Mouse (Mus musculus) mature B cell (primary cell): ENCODE results near the gene Ripply3.
"Not testable (repeated sequence)": the region's sequence is repeated elsewhere in the genome, so short reads cannot be mapped to it uniquely, and the experiment has no call there.

ENCODE experiments used
- in situ Hi-C: fragments of 300-500 bp; cut with MboI; formaldehyde crosslinking; loops from 2 replicates; pipeline ENCODE4 v1.14.3; 2019

The Ripply3 gene

DNA sequence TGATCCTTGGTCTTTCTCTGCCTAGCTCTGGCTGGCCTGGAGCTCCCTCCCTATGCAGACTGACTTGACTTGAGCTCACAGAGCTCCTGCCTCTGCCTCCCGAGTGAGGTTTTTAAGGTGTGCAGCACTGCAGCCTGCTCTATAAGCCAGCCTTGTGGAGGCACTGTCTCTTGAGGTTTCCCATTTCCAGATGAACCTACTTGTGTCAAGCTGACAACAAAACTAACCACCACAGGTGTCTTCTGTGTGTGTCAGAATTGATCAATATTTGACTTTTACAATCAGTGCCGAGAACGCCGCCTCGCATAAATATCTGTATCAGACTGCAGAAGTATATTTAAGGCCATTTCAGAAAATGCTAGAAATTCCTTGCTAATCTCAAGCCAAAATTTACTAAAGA lies 13.6 kb upstream of the Ripply3 start:
- in situ Hi-C loops = no loop called here

DNA sequence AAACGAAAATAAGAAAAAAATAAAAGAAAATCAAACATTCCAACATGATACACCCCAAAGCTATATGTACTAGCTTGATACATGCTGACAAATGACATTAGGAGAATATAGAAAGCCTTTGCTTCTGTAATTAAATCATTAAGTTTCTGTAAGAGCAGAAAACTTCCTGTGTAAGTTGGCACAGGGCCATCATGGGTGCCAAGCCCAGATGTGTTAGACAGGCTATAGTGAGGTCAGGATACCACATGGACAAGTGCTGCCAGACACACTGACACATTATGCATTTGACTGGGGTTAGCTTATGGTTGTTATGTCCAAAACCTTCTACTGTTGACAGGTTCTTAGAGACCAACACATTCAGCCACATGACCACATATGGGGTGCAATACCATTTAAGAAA lies 13.0 kb upstream of the Ripply3 start:
- in situ Hi-C loops = no loop called here

DNA sequence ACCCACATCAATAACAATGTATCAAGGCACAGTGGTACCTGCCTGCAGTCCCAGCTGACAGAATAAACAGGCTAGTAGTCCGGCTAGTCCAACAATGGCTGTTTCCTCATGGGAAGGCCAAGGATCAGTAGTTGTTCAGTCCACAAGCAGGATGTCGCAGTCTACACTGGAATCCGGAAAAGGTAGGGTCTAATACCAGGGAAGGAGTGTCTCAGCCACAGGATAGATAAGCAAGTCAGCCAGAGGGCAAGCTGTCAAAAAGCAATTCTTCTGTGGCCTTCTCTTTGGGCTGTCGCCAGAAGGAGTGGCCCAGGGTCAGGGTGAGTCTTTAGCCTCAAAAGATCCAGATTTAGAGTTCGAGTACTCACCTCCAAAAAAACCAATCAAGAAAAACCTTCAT lies 10.5 kb upstream of the Ripply3 start:
- in situ Hi-C loops = no loop called here

DNA sequence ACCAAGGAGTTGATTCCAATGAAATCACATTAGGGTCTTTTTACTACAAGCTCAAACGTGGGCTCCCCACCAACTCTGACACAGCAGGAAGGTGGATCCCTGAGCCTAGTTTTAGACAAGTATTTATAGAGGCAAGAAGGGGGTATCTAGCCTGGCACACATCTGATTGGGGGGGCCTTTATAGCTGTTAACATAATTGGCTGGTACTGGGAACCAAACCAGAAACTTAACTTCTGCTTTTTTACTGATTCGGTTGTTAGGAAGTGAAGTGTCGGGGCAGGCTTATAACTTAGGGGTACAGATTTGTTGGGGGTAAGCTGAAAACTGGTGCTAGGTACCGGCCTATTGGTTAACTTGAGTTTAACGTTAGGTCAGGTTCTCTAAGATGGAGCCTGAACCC lies 8.0 kb upstream of the Ripply3 start:
- in situ Hi-C loops = no loop called here

DNA sequence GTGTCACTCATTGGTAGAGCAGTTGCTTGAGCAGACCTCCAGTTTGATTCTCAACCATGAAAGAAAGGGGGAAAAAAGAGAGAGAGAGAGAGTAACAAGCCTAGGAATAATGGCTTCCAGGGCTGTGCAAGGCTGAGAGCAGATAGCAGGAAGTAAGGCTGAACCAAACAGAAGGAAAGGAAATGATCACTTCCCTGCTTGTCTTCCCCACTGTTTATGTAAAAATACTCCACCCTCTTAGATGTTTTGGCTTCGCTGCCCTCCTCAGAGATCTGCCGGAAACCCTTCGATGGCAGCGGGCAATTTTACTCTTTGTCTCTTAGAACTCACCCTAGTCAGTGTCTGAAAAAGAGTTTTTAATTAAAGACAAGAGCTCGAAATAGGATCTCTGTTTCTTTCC lies 4.5 kb upstream of the Ripply3 start:
- in situ Hi-C loops = no loop called here

DNA sequence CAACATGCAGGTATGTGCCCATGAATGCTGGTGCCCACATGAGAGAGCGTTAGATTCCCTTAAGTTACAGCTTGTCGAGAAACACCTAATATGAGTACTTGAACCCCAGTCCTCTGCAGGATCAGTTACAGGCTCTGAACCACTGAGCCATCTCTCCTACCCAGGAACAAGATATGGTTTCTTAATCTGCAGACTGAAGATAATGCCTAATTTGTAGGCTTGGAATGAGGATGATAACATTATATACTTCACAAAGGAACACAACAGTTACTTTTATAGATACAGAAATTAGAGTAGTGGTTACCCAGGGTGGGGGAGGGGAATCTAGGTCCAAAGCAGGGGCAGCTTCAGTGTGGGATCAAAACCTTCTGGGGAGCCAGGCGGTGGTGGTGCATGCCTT lies 2.2 kb upstream of the Ripply3 start:
- in situ Hi-C loops = no loop called here

DNA sequence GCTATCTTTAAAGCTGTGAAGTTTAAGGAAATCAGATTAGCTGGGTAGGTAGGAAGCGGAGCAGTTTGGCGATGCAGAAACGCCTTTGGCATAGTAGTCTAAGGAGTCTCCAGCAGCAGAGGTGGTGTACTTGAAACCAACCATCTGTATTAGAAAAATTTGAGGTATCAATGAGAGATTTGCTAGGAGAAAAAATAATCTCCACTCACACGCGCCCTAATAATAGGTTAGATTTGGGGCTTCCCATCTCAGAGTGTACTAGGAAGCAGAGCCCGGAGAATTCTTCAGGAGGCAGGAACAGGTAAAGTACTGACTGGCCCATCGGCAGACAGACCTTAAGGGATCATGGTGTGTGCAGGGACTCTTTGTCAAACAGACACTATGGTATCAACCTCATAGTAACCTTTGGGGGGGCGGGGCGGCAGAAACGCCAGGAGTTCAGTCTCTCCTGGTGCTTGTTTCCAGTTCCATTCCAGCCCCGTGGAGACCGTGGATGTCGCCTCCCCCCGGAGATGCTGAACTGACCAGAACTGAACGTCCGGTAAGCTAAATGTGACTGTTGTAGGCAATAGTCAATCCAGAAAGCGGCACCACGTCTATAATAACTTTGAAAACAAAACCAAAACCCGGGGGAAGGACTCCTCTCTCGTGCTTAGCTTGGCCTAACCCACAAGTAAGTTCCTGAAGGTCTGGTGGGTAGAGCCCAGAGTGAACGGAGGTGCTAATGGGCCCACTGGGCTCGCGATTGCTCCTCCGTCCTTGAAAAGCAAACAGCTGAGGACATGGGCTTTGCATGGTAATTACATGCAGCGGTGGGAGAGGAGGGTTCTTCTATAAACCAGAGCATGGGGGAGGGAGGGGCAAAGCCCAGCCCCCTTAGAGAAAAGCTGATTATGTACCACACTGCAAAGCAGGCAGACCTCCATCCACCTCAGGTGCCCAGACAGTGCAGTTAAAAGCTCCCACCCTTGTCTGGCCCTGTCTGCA lies 954 bp downstream of the Ripply3 start:
- in situ Hi-C loops = no loop called here

DNA sequence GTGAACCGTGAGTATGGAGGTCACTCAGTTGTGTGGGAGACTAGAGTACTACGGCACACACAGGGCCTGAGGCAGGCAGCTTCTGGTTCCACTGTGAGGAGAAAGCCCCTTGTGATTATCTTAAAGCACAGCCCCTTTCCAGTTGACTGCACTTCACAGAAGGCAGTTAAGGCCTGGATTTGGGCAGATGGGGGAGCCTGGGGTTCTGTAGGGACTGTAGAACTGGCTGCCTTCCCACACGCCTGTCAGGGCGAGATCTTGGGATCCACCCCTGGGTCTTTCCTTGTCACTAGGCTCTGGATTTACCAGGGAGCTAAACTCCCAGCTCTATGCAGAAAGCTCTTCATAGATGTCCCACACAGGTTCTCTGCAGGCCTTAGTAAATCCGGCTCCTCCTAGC lies 2.2 kb downstream of the Ripply3 start:
- in situ Hi-C loops = no loop called here

DNA sequence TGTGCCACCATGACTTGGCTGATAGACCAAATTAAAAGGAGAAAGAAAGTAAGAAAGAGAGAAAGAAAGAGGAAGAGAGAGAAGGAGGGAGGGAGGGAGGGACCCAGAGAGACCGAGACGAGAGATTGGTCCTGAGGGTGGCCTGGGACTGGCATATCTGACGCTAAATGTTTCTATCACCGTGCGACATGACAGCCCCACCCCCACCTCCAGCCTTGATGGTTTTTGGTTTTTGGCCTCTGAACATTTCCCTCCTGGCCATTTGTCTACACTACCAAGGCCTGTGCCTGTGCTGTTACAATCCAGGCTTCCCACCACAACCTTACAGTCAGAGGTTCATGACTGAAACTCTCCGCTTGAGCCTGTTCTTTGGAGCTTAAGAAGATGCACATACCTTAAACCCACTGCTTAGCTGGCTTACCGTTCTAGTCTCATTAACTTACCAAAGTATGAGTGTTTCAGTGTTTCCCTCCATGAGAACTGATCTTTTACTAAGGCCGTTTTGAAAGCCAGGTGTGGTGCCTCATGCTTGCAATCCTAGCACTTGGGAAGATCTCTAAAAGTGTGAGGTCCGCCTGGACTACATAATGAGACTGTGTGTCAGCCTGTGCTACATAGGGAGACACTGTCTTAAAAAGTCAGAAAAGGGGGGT lies 3.1 kb downstream of the Ripply3 start:
- in situ Hi-C loops = no loop called here

DNA sequence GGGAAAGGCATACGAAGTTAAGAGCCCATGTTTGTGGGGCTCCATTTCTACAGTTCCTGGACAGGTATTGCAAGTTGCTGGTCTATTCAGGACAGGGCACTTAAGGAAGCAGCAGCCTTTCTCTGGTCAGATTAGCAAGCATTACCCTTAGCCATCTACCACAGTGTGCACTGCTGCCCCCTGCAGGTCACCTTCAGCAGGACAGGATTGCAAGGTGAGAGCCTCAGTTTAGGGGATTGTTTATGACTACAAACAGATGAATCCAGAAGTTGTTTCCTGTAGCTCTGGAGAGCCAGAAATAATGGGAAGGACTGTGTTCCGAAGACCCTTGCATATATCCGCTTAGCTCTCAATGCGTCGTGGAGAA lies 3.6 kb downstream of the Ripply3 start:
- in situ Hi-C loops = no loop called here

DNA sequence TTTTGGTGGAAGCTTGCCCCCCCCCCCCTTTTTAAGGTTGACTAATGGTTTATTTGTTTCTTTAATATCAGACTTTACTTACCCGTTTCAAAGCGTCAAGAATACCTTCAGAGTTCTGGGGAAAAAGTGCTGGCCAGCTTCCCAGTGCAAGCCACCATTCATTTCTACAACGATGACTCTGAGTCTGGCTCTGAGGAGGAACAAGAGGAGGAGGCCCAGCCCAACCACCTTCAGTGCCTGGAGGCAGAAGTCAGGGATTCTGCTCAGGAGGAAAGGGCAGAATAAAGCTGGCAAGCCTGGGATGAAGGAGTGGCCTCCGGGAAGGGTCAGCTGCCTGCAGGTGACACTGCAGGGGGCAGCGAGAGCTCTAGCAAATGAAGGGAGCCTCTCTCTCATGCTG lies 7.4 kb downstream of the Ripply3 start:
- in situ Hi-C loops = no loop called here

DNA sequence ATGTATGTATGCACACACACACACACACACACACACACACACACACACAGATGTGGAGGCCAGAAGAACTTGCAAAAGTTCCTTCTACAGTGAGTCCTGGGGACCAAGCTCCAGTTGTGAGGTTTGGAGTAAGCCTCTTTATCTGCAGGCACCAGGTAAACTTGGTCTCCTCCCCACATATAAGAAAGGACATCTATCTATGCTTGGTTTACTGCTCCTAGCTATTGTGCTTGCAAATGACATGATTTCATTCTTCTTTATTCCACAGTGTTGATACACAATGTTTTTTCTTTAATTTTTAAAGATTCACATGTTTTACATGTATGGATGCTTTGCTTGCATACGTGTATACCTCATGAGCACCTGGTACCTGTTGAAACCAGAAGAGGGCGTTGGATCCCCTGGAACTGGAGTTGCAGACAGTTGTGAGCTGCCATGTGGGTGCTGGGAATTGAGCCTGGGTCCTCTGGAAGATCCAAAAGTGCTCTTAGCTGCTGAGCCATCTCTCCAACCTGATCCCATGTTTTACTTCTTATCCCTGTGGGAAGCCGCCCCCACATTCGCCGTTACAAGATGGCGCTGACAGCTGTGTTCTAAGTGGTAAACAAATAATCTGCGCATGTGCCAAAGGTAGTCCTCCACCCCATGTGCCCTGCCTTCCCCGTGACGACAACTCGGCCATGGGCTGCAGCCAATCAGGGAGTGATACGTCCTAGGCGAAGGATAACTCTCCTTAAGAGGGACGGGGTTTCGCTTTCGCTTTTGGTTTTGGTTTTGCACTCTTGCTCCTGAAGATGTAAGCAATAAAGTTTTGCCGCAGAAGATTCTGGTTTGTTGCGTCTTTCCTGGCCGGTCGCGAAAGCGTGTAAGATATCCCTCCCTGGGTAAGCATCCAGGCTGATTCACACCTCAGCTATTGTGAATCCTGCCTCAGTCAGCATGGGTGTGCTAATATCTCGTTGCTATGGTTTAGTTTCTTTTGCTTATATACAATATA lies 11.2 kb downstream of the Ripply3 start:
- in situ Hi-C loops = not testable (repeated sequence)

DNA sequence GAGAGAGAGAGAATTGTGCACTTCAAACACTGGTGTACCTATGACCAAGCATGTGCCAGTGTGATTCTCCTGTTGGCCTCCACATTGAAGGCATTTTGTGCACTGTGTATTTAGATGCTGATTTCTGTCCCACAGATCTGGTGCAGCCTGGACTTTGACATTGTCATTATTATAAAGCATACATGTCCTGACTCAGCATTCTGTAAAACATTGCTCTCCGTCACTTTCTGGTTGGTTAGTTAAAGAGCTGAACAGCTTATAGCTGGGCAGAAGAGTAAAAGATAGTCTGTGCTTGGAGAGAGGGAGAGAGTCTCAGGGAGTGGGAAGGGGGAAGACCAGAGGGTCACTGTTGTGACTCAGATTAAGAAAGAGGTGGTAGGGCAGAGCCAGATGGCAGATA lies 17.5 kb downstream of the Ripply3 start:
- in situ Hi-C loops = no loop called here

DNA sequence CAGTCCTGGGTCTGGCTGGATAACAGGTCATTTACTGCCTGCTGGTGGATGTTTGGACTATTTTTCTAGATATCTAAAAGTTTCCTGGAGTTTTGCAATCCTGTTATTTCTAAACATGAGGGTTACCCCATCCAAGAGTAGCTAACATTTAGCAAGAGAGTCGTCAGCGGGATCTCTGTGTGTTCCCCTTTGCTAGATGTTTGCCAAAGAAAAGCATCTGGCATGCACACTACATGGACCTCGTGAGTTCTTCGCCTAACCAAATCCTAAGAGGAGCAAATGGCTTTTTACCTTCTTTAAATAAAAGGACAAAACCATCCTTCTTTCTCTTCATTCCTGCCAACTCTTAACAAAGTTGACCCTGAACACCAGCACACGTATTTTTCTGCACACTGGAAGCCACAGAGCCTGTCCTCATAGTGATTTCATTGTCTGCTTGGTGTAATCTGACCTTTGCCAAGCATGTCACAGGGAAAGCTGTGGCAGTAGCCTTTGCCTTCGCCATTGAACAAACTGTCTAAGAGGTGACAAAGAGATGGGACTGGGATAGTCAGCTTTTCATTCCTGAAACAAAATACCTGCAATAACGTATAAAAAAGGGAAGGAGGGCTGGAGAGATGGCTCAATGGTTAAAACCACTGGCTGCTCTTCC lies 19.0 kb downstream of the Ripply3 start:
- in situ Hi-C loops = no loop called here

DNA sequence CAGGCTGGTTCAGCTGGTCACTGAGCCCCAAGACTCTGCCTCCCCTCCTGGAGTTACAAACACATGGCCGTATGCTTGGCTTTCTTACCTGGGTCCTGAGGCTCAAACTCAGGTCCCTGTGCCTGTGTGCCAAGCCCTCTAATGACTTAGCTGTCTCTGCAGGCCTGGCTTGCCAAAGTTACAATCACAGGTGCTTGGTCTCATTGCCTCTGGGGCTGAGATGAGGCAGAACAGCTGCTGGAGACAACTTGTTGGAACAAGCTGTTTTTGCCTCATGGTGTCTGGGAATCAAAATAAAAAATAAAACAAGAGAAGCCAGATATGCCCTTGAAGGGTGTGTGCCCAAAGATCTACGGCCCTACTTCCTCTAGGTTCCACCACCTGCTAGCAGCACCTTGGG lies 20.6 kb downstream of the Ripply3 start:
- in situ Hi-C loops = no loop called here

DNA sequence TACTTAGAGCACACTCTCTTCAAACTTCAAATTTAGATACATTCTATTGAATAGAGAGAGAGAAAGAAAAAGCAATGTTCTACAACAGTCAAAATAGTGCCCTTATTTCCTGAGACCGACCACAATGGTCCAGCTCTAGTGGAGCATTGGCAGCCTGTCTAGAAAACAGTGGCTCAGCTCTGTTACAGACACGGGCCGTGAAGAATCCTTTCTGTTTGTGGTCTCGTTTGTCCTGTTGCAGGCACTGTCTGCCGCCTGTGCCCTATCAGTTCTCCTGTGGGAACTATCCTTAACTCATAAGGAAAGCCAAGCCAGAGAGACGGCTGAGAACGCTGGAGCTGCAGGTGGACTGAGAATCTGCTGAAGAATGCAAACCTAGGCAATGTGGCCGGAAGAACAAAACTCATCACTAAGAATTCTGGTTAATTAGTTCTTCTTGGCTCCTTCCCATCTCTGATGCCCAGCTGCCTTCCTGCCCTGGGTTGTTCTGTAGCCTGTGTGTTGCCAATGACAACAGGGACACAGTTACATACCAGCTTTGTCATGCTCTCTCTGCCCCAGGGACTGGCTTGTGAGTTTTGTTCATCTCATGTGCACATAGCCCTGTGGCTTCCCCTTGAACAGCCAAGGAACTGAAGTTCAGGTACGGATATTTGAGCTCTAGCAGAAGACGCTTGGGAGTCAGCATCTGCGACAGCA lies 21.5 kb downstream of the Ripply3 start:
- in situ Hi-C loops = no loop called here

DNA sequence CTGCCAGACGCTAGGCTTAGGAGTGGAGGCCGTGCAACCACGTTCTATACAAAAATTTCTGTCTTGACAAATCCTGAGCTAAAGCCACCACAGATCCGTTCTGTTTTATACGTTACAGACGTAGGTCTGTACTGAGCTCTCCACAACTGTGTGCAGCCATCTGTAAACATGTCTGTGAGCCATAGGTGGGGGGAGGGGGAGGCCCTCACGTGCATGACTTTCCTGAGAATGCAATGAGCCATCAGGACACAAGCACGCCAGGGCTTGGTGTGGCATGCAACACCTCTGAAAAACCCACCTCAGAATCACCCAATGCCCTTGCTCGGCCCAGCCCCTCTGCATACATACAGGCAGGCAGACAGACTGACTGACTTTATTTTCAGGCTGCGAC lies 22.1 kb downstream of the Ripply3 start:
- in situ Hi-C loops = no loop called here

DNA sequence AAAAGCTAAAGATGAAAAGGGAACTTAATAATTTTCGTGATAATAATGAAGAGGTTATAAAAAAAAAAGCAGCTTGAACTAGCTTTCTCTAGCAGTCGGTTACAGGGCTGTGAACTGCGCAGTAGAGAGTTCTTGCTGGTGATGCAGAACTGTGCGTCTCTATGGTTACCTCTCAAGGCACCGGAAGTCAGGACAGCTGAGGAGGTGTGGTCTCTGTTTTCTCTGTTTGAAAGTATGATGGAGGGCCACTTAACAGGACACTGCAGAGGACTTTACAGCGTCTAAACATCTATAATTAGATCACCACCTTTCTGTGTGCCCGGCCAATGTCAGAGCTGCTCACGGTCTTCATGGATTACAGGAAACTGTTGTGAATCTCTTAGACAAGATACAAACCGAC lies 26.2 kb downstream of the Ripply3 start:
- in situ Hi-C loops = no loop called here

DNA sequence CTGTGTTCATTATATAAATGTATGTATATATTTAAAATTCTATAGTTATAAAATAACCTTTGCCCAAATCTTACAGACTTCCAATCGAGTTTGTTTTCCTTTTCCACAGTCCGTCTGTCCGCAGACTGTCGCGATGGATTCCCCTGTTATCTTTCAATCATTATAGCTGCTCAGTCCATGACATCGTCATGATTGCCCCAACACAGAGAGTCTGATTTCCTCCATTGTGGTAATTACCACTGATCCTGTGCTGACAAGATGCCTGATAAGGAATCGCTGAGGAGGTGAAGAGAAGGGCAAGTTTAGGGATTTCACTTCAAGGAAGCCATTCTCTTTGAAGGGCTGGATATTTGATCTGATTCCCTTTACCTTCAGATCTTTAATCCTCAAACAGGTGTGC lies 27.8 kb downstream of the Ripply3 start:
- in situ Hi-C loops = no loop called here

DNA sequence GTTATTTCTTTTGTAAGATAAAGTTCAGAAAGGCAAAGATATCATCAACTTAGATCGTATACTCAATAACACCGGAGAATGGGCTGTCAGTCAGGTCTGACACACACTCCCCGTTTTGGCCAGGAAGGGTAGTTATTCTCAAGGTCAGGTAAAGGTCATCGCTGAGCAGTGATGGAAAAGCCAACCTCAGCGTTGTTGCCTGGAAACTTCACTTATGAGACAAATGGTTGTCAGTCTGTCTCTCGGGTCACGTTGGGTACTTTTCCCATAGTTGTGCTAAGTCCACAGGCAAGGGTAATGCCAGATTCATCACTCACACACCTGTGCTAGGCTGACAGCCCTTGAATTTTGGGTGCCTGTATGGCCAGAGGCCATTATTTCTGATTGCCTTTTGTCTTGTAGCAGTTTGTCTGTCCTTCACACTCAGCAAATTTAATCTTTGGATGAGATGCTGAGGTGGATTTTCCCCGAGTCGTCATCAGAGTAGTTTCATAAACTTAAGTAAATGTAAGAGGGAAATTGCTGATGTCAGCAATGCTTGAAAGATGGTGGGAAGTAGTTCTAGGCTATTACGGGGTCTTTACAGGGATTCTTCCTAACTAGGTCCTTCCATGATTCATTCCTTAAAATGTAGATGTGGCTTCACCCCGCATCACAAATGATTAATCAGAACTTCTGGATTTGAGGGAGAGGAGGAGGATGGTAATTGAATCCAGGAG lies 28.7 kb downstream of the Ripply3 start:
- in situ Hi-C loops = no loop called here
